Mouse (Mus musculus): Measurements from ENCODE around the gene Acot5. TPM values are rescaled to one million over a fixed set of nuclear protein-coding genes. Genes with fewer than 3 reads are reported as not detected.
A peak's percentile ranks its signal among the peaks of the same experiment; 100 is the strongest.
"Not testable (repeated sequence)": the region's sequence is repeated elsewhere in the genome, so short reads cannot be mapped to it uniquely, and the experiment has no call there.

Acot5 gene
- polyA plus RNA-seq, 1 experiment from 2014 or later, result not detected

- H3K9me3 ChIP-seq, H3K27me3 ChIP-seq, H3K36me3 ChIP-seq, H3K4me1 ChIP-seq: not testable (repeated sequence)
- H3K4me3 ChIP-seq, result peak within 1 kb of the TSS; percentile 52
- WGBS, result under 1% methylated on average over 80 of the region's 80 CpGs
- peak within 1 kb of the TSS; percentile 91 for H3K4me2 ChIP-seq
- peak; percentile 79; the same call in 1 of the 2 replicates for ATAC-seq (ENCODE audit: borderline replicate concordance, extremely low read depth, low FRiP score, low TSS enrichment)
- H3K27ac ChIP-seq, result peak within 1 kb of the TSS; percentile 48
- H3K9ac ChIP-seq, result peak within 1 kb of the TSS; percentile 58
Observed at GRCm38 (mm10) chr12:84100604-84101492, 31.7 kb downstream of the Acot5 start, which contains the start of gene Acot6. Gene Acot6, plus strand, starts transcription at chr12:84100654.

- peak overlapping the region; percentile 58; the same call in 1 of the 2 replicates for H3K9ac ChIP-seq
- H3K36me3 ChIP-seq, result no peaks in the 10 kb centered on the region
- H3K27ac ChIP-seq, result peak overlapping the region; percentile 15; the same call in 1 of the 2 replicates
- WGBS, result 47% methylated on average over 2 of the region's 2 CpGs
- peak overlapping the region; percentile 91 for H3K4me2 ChIP-seq
- no peaks in the 10 kb centered on the region; the same call in 1 of the 2 replicates for H3K4me1 ChIP-seq
- H3K27me3 ChIP-seq, result no peaks in the 10 kb centered on the region
- no peaks in the 10 kb centered on the region for H3K9me3 ChIP-seq
- no peak for ATAC-seq (ENCODE audit: borderline replicate concordance, extremely low read depth, low FRiP score, low TSS enrichment)
- H3K4me3 ChIP-seq, result peak overlapping the region; percentile 52
Observed at GRCm38 (mm10) chr12:84101493-84101845, 32.3 kb downstream of the Acot5 start.

DNA sequence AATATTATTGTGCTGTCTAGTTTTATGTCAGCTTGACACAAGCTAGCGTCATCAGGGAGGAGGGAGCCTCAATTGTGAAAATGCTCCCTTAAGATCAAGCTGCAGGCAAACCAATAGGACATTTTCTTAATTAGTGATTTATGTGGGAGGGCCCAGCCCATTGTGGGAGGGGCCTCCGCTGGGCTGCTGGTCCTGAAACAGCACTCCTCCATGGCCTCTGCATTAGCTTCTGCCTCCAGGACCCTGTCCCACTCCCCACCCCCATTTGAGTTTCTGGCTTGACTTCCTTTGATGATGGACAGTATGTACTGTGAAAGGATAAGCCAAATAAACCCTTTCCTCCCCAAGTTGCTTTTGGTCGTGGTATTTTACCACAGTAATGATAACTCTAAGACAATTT lies 37.9 kb downstream of the Acot5 start:
- Histone ChIP-seq H3K9me3 (no peaks in the 10 kb centered on the region), H3K36me3 (no peaks in the 10 kb centered on the region), H3K27me3 (no peaks in the 10 kb centered on the region), H3K9ac (no peak overlapping the region), H3K27ac (no peak overlapping the region), H3K4me3 (no peak overlapping the region), H3K4me1 (no peaks in the 10 kb centered on the region), H3K4me2 (no peak overlapping the region)
- ATAC-seq (ENCODE audit: borderline replicate concordance, extremely low read depth, low FRiP score, low TSS enrichment), result no peak
- 80% methylated on average over 3 of the region's 3 CpGs for WGBS

DNA sequence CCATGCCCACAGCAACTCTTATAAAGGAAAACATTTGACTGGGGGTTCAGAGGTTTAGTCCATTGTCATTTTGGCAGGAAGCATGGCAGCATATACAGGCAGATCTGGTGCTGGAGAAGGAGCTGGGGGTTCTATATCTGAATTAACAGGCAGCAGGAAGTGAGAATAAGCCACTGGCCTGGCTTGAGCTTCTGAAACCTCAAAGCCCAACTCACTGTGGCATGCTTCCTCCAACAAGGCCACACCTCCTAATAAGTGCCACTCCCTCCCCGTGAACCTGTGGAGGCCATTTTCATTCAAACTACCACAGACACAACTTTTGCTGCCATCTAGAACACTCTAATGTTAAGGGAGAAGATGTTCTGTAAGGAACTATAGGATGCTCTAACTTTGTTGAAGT lies 38.6 kb downstream of the Acot5 start:
- H3K36me3 ChIP-seq, result no peaks in the 10 kb centered on the region
- no peak for ATAC-seq (ENCODE audit: borderline replicate concordance, extremely low read depth, low FRiP score, low TSS enrichment)
- no peaks in the 10 kb centered on the region for H3K9me3 ChIP-seq
- H3K4me2 ChIP-seq, result no peak overlapping the region
- H3K9ac ChIP-seq, result no peak overlapping the region
- no peak overlapping the region for H3K4me3 ChIP-seq
- no peaks in the 10 kb centered on the region for H3K27me3 ChIP-seq
- WGBS, result 51% methylated on average over 1 of the region's 1 CpGs
- no peak overlapping the region for H3K27ac ChIP-seq
- no peaks in the 10 kb centered on the region for H3K4me1 ChIP-seq

GRCm38 (mm10) chr12:84109924-84110323 lies 40.8 kb downstream of the Acot5 start:
- WGBS, result 71% methylated on average over 1 of the region's 1 CpGs
- no peak for ATAC-seq (ENCODE audit: borderline replicate concordance, extremely low read depth, low FRiP score, low TSS enrichment)

DNA sequence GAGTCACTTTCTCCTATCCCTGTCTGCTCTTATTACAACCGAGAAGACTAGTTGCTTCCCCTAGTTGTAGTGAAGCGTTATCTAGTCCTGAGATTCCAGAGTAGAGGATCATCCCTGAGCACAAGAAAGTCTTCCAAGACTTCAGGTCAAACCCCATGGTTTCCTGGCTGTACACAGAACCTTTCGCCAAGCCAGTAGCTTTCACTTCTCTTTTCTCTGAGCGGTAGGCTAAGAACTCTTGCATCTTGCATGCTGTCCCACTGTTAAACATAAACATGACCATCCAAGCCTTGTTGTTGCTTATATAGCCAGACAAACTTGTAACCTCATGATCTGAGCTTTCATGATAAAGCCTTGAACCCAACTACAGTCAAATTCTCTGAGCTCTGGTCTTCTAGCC lies 41.7 kb downstream of the Acot5 start:
- ATAC-seq (ENCODE audit: borderline replicate concordance, extremely low read depth, low FRiP score, low TSS enrichment), result no peak
- 92% methylated on average over 4 of the region's 4 CpGs for WGBS
- H3K4me1 ChIP-seq, result peaks cover 9% of the 10 kb centered on the region

More at GRCm38 (mm10) chr12:84109924-84110323, 40.8 kb downstream of the Acot5 start:
- no peaks in the 10 kb centered on the region for H3K9me3 ChIP-seq
- H3K27me3 ChIP-seq, result no peaks in the 10 kb centered on the region
- H3K4me2 ChIP-seq, result no peak overlapping the region
- H3K36me3 ChIP-seq, result no peaks in the 10 kb centered on the region
- H3K4me1 ChIP-seq, result peaks cover 3% of the 10 kb centered on the region
- no peak overlapping the region for H3K9ac ChIP-seq
- no peak overlapping the region for H3K27ac ChIP-seq
- no peak overlapping the region for H3K4me3 ChIP-seq

DNA sequence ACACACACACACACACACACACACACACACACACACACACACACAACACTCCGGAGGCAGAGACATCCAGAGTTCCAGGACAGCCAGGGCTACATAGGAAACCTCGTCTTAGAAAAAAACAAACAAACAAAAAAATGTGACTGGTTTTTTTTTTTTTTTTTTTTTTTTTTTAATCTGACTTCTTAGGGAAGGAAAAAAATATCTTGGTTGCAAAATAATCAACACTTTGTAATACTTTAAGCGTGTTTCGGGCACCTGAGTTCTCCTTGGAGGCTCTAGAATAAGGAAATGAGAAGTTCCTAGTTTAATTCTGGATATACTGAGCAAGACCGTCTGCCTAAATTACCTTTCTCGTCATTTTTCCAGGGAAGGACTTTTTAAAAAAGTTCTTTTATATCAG lies 44.6 kb downstream of the Acot5 start:
- H3K4me1 ChIP-seq, result peaks cover 9% of the 10 kb centered on the region
- no peaks in the 10 kb centered on the region for H3K36me3 ChIP-seq
- no peak overlapping the region for H3K27ac ChIP-seq
- peak overlapping the region; percentile 75 for H3K4me2 ChIP-seq
- peak overlapping the region; percentile 94 for H3K4me3 ChIP-seq
- no peaks in the 10 kb centered on the region for H3K9me3 ChIP-seq
- no peaks in the 10 kb centered on the region for H3K27me3 ChIP-seq
- H3K9ac ChIP-seq, result 0 out of 2 replicates have a peak overlapping the region, but pooled peaks have one; percentile 19
- ATAC-seq (ENCODE audit: borderline replicate concordance, extremely low read depth, low FRiP score, low TSS enrichment), result no peak
- 38% methylated on average over 6 of the region's 6 CpGs for WGBS

More for the DNA sequence above, 41.7 kb downstream of the Acot5 start:
- Histone ChIP-seq H3K27me3 (no peaks in the 10 kb centered on the region), H3K27ac (no peak overlapping the region), H3K9me3 (no peaks in the 10 kb centered on the region), H3K4me3 (no peak overlapping the region), H3K9ac (no peak overlapping the region), H3K4me2 (no peak overlapping the region), H3K36me3 (no peaks in the 10 kb centered on the region)

GRCm38 (mm10) chr12:84114153-84114994 lies 45.2 kb downstream of the Acot5 start, which contains the start of gene Dnal1:
Gene Dnal1, plus strand, starts transcription at chr12:84114366.
- Histone ChIP-seq H3K4me2 (peak within 1 kb of the TSS; percentile 75), H3K27ac (0 out of 2 replicates have a peak within 1 kb of the TSS, but pooled peaks have one; percentile 47), H3K27me3 (no peaks in the 10 kb centered on the region), H3K4me3 (peak within 1 kb of the TSS; percentile 94), H3K9ac (peak within 1 kb of the TSS; percentile 72), H3K36me3 (no peaks in the 10 kb centered on the region), H3K9me3 (no peaks in the 10 kb centered on the region), H3K4me1 (peaks cover 9% of the 10 kb centered on the region)
- WGBS, result 3% methylated on average over 29 of the region's 35 CpGs
- peak; percentile 96 for ATAC-seq (ENCODE audit: borderline replicate concordance, extremely low read depth, low FRiP score, low TSS enrichment)

- ATAC-seq (ENCODE audit: borderline replicate concordance, extremely low read depth, low FRiP score, low TSS enrichment), result no peak
- WGBS, result 95% methylated on average over 5 of the region's 5 CpGs
- Histone ChIP-seq H3K36me3 (no peaks in the 10 kb centered on the region), H3K4me2 (no peak overlapping the region), H3K4me3 (no peak overlapping the region), H3K9ac (no peak overlapping the region), H3K4me1 (peaks cover 9% of the 10 kb centered on the region), H3K27ac (no peak overlapping the region), H3K27me3 (no peaks in the 10 kb centered on the region), H3K9me3 (no peaks in the 10 kb centered on the region)
Observed at GRCm38 (mm10) chr12:84119584-84119983, 50.5 kb downstream of the Acot5 start.

All from lung, embryonic 15.5 days (tissue).